Mouse (Mus musculus) limb, embryonic 12.5 days (tissue): ENCODE data around the gene Map2k6. TPM values are rescaled to one million over a fixed set of nuclear protein-coding genes. Genes with fewer than 3 reads are reported as not detected.

Experiments used
- ATAC-seq: fragments of 200-750 bp; cut with Nextera tagmentation; 2 replicates; pipeline ENCODE4 v1.8.0; 2017; ENCODE audit warnings: low read depth, moderate TSS enrichment; ENCODE audit not compliant: insufficient number of reproducible peaks, insufficient read depth, low FRiP score, low TSS enrichment
- H3K27ac ChIP-seq: fragments of 300-500 bp; sonication (generic); 2 replicates; pipeline ENCODE4 v1.5.1; 2016; ENCODE audit warnings: mild to moderate bottlenecking, moderate library complexity
- H3K27me3 ChIP-seq: fragments of 300-500 bp; sonication (generic); 2 replicates; pipeline ENCODE4 v1.6.1; 2016; ENCODE audit warnings: mild to moderate bottlenecking, moderate library complexity
- H3K36me3 ChIP-seq: fragments of 300-500 bp; sonication (generic); 2 replicates; pipeline ENCODE4 v1.6.1; 2016; ENCODE audit warnings: mild to moderate bottlenecking, moderate library complexity
- H3K4me1 ChIP-seq: fragments of 300-500 bp; sonication (generic); replicated peaks from 2 replicates; pipeline ENCODE4 v1.6.1; 2016
- H3K4me2 ChIP-seq: fragments of 300-500 bp; sonication (generic); 2 replicates; pipeline ENCODE4 v1.6.1; 2016; ENCODE audit warnings: mild to moderate bottlenecking, moderate library complexity
- H3K4me3 ChIP-seq: fragments of 300-500 bp; sonication (generic); replicated peaks from 2 replicates; pipeline ENCODE4 v1.5.1; 2016; ENCODE audit warnings: mild to moderate bottlenecking
- H3K9ac ChIP-seq: fragments of 300-500 bp; sonication (generic); replicated peaks from 2 replicates; pipeline ENCODE4 v1.6.1; 2016; ENCODE audit warnings: mild to moderate bottlenecking, moderate library complexity
- H3K9me3 ChIP-seq: fragments of 300-500 bp; sonication (generic); 2 replicates; pipeline ENCODE4 v1.6.1; 2016; ENCODE audit warnings: mild to moderate bottlenecking, moderate library complexity
- WGBS: fragments of 180-500 bp; shearing (Covaris S2); methylation state at CpG from one replicate; pipeline ENCODE4 v1.1.7; 2016; 5-methylcytosine and 5-hydroxymethylcytosine counted together
- polyA plus RNA-seq: library from polyadenylated mRNA; unstranded; fragments of >200 nt; fragmentation: Nextera tagmentation; extraction: Ambion mirVana; gene quantifications from 2 replicates; pipeline ENCODE4 v1.2.1, GENCODE M21; 2016

The Map2k6 gene
- polyA plus RNA-seq, 1 experiment from 2014 or later: 49.2 TPM

- no peak overlapping the region for H3K4me3 ChIP-seq
- no peak overlapping the region for H3K4me2 ChIP-seq
- 87% methylated on average over 4 of the region's 4 CpGs for WGBS
- H3K9me3 ChIP-seq: no peaks in the 10 kb centered on the region
- ATAC-seq: no peak
- H3K9ac ChIP-seq: no peak overlapping the region
- H3K27me3 ChIP-seq: no peaks in the 10 kb centered on the region
- peaks cover 5% of the 10 kb centered on the region; the same call in 1 of the 2 replicates for H3K36me3 ChIP-seq
- H3K27ac ChIP-seq: no peak overlapping the region
- peaks cover 61% of the 10 kb centered on the region for H3K4me1 ChIP-seq
Measured at GRCm38 (mm10) chr11:110450758-110451121, 51.8 kb downstream of the Map2k6 start.

DNA sequence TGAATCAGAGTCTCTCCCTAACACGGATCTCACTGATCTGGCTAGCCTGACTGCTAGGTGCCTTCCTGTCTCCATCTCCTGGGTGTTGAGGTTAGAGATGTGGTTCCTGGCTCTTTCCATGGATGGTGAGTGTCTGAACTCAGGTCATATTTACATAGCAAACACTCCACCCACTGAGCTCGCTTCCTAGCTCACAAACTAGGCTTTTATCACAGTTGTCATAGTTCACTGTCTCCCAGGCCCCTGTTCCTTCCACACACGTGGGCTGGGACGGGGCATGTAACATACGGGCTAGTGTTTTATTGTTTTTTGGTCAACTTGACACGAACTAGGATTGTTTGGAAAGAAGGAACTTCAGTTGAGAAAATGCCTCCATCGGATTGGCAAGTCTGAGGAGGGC is 52.7 kb downstream of the Map2k6 start:
- no peak overlapping the region for H3K27ac ChIP-seq
- no peak overlapping the region for H3K4me2 ChIP-seq
- no peak overlapping the region for H3K4me3 ChIP-seq
- ATAC-seq: no peak
- H3K9me3 ChIP-seq: no peaks in the 10 kb centered on the region
- H3K9ac ChIP-seq: no peak overlapping the region
- H3K36me3 ChIP-seq: peaks cover 5% of the 10 kb centered on the region; the same call in 1 of the 2 replicates
- 86% methylated on average over 7 of the region's 7 CpGs for WGBS
- peaks cover 66% of the 10 kb centered on the region for H3K4me1 ChIP-seq
- H3K27me3 ChIP-seq: no peaks in the 10 kb centered on the region

DNA sequence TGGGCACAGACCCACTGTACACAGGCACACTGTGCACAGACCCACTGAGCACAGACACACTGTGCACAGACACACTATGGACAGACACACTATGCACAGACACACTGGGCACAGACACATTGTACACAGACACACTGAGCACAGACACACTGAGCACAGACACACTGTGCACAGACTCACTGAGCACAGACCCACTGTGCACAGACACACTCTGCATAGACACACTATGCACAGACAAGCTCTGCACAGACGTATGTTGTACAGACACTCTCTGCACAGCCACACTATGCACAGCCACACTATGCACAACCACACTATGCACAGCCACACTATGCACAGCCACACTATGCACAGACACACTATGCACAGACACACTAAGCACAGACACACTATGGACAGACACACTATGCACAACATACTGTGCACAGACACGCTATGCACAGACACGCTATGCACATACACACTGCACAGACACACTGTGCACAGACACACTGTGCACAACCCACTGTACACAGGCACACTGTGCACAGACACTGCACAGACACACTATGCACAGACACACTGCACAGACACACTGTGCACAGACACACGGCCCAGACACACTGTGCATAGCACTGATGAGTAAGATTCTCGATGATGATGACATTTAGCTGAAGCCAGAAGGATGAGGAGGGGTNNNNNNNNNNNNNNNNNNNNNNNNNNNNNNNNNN is 54.7 kb downstream of the Map2k6 start:
- Histone ChIP-seq H3K4me3 (no peak overlapping the region), H3K9me3 (no peaks in the 10 kb centered on the region), H3K9ac (no peak overlapping the region), H3K27ac (no peak overlapping the region), H3K27me3 (no peaks in the 10 kb centered on the region), H3K4me1 (peaks cover 53% of the 10 kb centered on the region), H3K36me3 (peaks cover 5% of the 10 kb centered on the region; the same call in 1 of the 2 replicates), H3K4me2 (no peak overlapping the region)
- 92% methylated on average over 5 of the region's 5 CpGs for WGBS
- no peak for ATAC-seq

DNA sequence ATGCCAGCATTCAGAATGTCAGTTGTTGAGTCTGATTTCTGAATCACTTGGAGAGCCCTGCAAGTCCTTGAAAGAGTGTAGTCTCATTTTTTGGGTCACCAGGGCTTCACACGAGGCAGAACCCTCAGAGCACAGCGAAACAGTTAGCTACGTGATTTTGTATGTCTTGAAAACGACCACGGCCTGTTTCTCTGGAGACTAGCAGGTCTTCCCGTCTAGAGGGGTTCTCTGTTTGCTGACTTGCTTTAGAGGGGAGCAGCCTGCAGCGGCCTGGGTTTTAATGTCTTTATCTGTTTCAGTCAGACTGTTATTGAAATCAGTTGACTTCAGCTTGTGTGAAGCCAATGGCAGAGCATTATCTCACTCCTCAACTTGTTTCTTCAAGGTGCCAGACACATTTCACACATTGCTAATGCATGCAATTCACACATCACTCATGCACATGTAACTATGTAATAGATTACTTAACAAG is 58.6 kb downstream of the Map2k6 start:
- no peak for ATAC-seq
- 80% methylated on average over 7 of the region's 7 CpGs for WGBS
- Histone ChIP-seq H3K4me3 (no peak overlapping the region), H3K27me3 (no peaks in the 10 kb centered on the region), H3K9me3 (no peaks in the 10 kb centered on the region), H3K27ac (no peak overlapping the region), H3K9ac (no peak overlapping the region), H3K36me3 (peaks cover 5% of the 10 kb centered on the region; the same call in 1 of the 2 replicates), H3K4me1 (peaks cover 25% of the 10 kb centered on the region), H3K4me2 (no peak overlapping the region)

DNA sequence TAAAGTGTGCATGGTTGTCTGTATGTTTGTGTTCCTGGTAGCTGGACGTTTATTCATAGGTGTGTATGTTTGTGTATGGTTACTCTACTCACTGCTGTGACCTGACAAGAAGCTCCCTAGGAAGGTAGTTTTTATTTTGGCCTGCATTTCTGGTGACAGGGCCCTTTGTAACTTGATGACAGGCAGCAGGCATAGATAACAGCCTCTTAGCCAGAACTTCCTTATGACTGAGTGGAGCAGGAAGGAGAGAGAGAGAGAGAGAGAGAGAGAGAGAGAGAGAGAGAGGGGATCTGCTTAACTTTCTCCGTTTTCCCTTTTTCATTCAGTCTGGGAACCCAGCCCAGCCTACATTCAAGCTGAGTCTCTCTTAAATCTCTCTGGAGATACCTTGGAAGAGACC is 61.6 kb downstream of the Map2k6 start:
- Histone ChIP-seq H3K36me3 (no peaks in the 10 kb centered on the region), H3K27ac (no peak overlapping the region), H3K4me3 (no peak overlapping the region), H3K27me3 (no peaks in the 10 kb centered on the region), H3K4me1 (peaks cover 22% of the 10 kb centered on the region), H3K9me3 (no peaks in the 10 kb centered on the region), H3K9ac (no peak overlapping the region), H3K4me2 (no peak overlapping the region)
- ATAC-seq: no peak
- 43% methylated on average over 2 of the region's 2 CpGs for WGBS

DNA sequence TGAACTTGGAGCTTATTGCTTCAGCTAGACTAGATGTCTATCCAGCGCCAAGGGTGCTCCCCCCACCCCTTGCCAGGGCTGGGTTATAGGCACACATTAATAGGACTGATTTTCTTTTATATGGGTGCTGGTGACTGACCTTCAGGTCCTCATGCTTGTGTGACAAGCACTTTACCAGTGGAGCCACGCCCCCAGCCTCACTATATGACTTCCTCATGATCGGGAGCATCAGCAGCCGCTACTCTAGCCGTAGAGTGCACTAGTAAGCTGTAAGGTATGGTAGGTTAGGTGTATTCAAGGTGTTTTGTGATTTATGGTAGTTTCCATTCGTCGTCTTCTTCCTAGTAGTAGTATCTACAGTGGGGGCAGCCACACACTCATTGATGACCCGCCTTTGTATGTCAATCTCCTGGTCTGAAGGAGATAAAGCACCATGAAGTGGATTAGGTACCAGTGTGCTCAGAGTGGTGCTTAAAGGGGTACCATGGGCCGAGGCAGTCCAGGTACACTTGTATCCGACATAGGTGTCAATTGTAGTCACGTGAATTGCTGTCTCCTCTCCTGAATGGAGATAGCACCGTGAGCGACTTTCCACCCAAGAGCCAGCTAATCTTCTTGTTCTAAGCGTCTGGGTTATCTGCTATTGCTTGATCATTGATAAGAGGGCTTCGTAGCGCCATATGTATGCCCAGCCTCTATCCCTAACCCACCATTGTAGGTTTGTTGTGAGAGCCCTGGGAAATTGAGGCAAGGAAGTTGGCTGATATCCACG is 62.8 kb downstream of the Map2k6 start:
- Histone ChIP-seq H3K4me3 (no peak overlapping the region), H3K9me3 (no peaks in the 10 kb centered on the region), H3K36me3 (peaks cover 2% of the 10 kb centered on the region; the same call in 1 of the 2 replicates), H3K4me1 (peaks cover 14% of the 10 kb centered on the region; the same call in 1 of the 2 replicates), H3K9ac (no peak overlapping the region), H3K27ac (no peak overlapping the region), H3K4me2 (no peak overlapping the region), H3K27me3 (no peaks in the 10 kb centered on the region)
- no peak for ATAC-seq
- 94% methylated on average over 17 of the region's 17 CpGs for WGBS

DNA sequence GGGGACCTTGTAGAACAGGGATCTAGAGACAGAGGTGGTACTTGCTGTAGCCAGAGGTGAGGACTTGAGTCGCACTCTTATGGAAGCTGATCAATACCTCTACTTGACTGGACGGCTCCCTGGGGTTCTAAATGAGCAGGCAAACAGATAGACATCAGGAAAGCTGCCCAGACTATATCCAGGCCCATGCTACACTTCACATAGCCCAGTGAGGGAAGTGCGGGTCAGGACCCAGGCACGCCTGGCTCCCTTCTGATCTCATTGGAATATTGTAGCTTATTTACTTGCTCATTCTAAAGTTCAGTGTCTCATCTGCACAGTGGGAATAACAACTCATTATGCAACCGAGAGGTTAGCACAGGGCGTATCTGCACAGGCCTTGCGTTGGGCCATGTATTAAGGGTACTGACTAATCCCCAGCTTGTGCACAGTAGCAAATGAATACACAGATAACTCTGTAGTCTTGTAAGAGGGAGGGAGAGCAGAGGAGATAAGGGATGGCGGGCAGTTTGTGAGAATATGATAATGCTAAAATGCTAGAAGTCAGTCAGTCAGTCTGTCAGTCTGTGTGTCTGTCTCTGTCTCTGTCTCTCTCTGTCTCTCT is 64.2 kb downstream of the Map2k6 start:
- Histone ChIP-seq H3K4me1 (peaks cover 14% of the 10 kb centered on the region; the same call in 1 of the 2 replicates), H3K27me3 (no peaks in the 10 kb centered on the region), H3K27ac (no peak overlapping the region), H3K4me3 (no peak overlapping the region), H3K36me3 (peaks cover 3% of the 10 kb centered on the region; the same call in 1 of the 2 replicates), H3K9ac (no peak overlapping the region), H3K4me2 (no peak overlapping the region), H3K9me3 (no peaks in the 10 kb centered on the region)
- ATAC-seq: no peak
- WGBS: 87% methylated on average over 8 of the region's 8 CpGs

GRCm38 (mm10) chr11:110463801-110464200 is 64.9 kb downstream of the Map2k6 start:
- Histone ChIP-seq H3K36me3 (peaks cover 3% of the 10 kb centered on the region; the same call in 1 of the 2 replicates), H3K4me1 (peaks cover 13% of the 10 kb centered on the region; the same call in 1 of the 2 replicates), H3K9ac (no peak overlapping the region), H3K27me3 (no peaks in the 10 kb centered on the region), H3K4me3 (no peak overlapping the region), H3K27ac (no peak overlapping the region), H3K4me2 (no peak overlapping the region), H3K9me3 (no peaks in the 10 kb centered on the region)
- 85% methylated on average over 9 of the region's 9 CpGs for WGBS
- no peak for ATAC-seq

DNA sequence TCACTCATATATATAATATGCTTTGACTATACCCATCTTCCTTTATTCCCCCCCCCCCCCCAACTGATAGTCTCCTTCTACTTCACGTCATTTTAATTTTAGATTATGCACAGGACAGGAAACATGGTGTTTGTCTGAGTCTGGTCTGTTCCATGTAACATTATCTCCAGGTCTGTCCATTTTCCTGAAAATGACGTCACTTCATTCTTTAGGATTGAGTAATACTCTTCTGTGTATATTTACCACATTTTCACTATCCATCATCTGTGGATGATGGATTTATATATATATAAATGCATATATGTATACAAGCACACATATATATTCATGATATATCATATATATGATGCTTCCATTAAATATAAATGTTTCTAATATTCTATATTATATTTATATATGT is 70.1 kb downstream of the Map2k6 start:
- no peak overlapping the region for H3K27ac ChIP-seq
- no peak for ATAC-seq
- WGBS: 91% methylated on average over 2 of the region's 2 CpGs
- 0 out of 2 replicates have a peak, but pooled peaks cover 1% of the 10 kb centered on the region for H3K4me1 ChIP-seq
- H3K4me2 ChIP-seq: no peak overlapping the region
- H3K36me3 ChIP-seq: peaks cover 3% of the 10 kb centered on the region; the same call in 1 of the 2 replicates
- no peak overlapping the region for H3K4me3 ChIP-seq
- H3K9ac ChIP-seq: no peak overlapping the region
- no peaks in the 10 kb centered on the region for H3K9me3 ChIP-seq
- H3K27me3 ChIP-seq: no peaks in the 10 kb centered on the region

- no peak for ATAC-seq
- peaks cover 3% of the 10 kb centered on the region; the same call in 1 of the 2 replicates for H3K36me3 ChIP-seq
- 76% methylated on average over 8 of the region's 8 CpGs for WGBS
- H3K4me3 ChIP-seq: no peak overlapping the region
- no peaks in the 10 kb centered on the region for H3K9me3 ChIP-seq
- no peaks in the 10 kb centered on the region for H3K27me3 ChIP-seq
- H3K9ac ChIP-seq: no peak overlapping the region
- H3K4me1 ChIP-seq: no peaks in the 10 kb centered on the region
- H3K27ac ChIP-seq: no peak overlapping the region
- no peak overlapping the region for H3K4me2 ChIP-seq
Measured at GRCm38 (mm10) chr11:110470561-110471273, 71.8 kb downstream of the Map2k6 start.
